Mouse (Mus musculus) embryonic facial prominence, embryonic 11.5 days (tissue): ENCODE measurements around the gene Kcnq1. TPM values are rescaled to one million over a fixed set of nuclear protein-coding genes. Genes with fewer than 3 reads are reported as not detected.

Experiments
- ATAC-seq: fragments of 200-750 bp; cut with Nextera tagmentation; replicated peaks from 2 replicates; pipeline ENCODE4 v1.8.0; 2017; ENCODE audit warnings: low read depth; ENCODE audit not compliant: insufficient number of reproducible peaks, low FRiP score, low TSS enrichment
- DNase-seq: peaks from one replicate; pipeline ENCODE4 v3.0.0-alpha.2; 2015; ENCODE audit warnings: low spot score
- H3K27ac ChIP-seq: fragments of 300-500 bp; sonication (generic); replicated peaks from 2 replicates; pipeline ENCODE4 v1.5.1; 2014; ENCODE audit warnings: mild to moderate bottlenecking, low read depth, low read length, control low read depth
- H3K27me3 ChIP-seq: fragments of 300-500 bp; sonication (generic); 2 replicates; pipeline ENCODE4 v1.6.1; 2014; ENCODE audit warnings: mild to moderate bottlenecking, low read length, moderate library complexity, mixed read lengths; ENCODE audit not compliant: control insufficient read depth, insufficient read depth
- H3K36me3 ChIP-seq: fragments of 300-500 bp; sonication (generic); replicated peaks from 2 replicates; pipeline ENCODE4 v1.6.1; 2014; ENCODE audit warnings: low read depth, mild to moderate bottlenecking, low read length, moderate library complexity, mixed read lengths; ENCODE audit not compliant: control insufficient read depth, insufficient read depth
- H3K4me1 ChIP-seq: fragments of 300-500 bp; sonication (generic); 2 replicates; pipeline ENCODE4 v1.6.1; 2014; ENCODE audit warnings: low read length, mixed read lengths; ENCODE audit not compliant: control insufficient read depth, insufficient read depth
- H3K4me2 ChIP-seq: fragments of 300-500 bp; sonication (generic); 2 replicates; pipeline ENCODE4 v1.6.1; 2014; ENCODE audit warnings: low read depth, mild to moderate bottlenecking, control low read depth, low read length, moderate library complexity
- H3K4me3 ChIP-seq: fragments of 300-500 bp; sonication (generic); 2 replicates; pipeline ENCODE4 v1.5.1; 2014; ENCODE audit warnings: low read depth, low read length, control low read depth
- H3K9ac ChIP-seq: fragments of 300-500 bp; sonication (generic); replicated peaks from 2 replicates; pipeline ENCODE4 v1.6.1; 2014; ENCODE audit warnings: mild to moderate bottlenecking, control low read depth, low read length
- H3K9me3 ChIP-seq: fragments of 300-500 bp; sonication (generic); replicated peaks from 2 replicates; pipeline ENCODE4 v1.6.1; 2016; ENCODE audit warnings: mild to moderate bottlenecking, low read length, inconsistent platforms, mixed read lengths; ENCODE audit not compliant: control insufficient read depth
- WGBS: fragments of 180-500 bp; shearing (Covaris S2); extraction: QIAGEN DNeasy Blood & Tissue Kit; methylation state at CpG from one replicate; pipeline ENCODE4 v1.1.7; 2014; 5-methylcytosine and 5-hydroxymethylcytosine counted together
- polyA plus RNA-seq: library from polyadenylated mRNA; unstranded; fragments of >200 nt; fragmentation: Nextera tagmentation; extraction: Ambion mirVana; gene quantifications from 2 replicates; pipeline ENCODE4 v1.2.1, GENCODE M21; 2014

Gene Kcnq1
- polyA plus RNA-seq, 1 experiment from 2014 or later, result 0.81 TPM

GRCm38 (mm10) chr7:143300681-143301080, 194.5 kb downstream of the Kcnq1 start:
- Histone ChIP-seq H3K4me1 (no peaks in the 10 kb centered on the region; the same call in 1 of the 2 replicates), H3K9ac (no peak overlapping the region), H3K36me3 (no peaks in the 10 kb centered on the region), H3K4me3 (no peak overlapping the region), H3K27ac (peak overlapping the region; percentile 60; the same call in 1 of the 2 replicates), H3K27me3 (no peaks in the 10 kb centered on the region), H3K4me2 (no peak overlapping the region), H3K9me3 (no peaks in the 10 kb centered on the region)
- DNase-seq (no peak), ATAC-seq (no peak)
- 87% methylated on average over 3 of the region's 3 CpGs for WGBS

- H3K4me1 ChIP-seq, result no peaks in the 10 kb centered on the region; the same call in 1 of the 2 replicates
- no peak for ATAC-seq
- H3K36me3 ChIP-seq, result no peaks in the 10 kb centered on the region
- 94% methylated on average over 7 of the region's 7 CpGs for WGBS
- DNase-seq, result no peak
- no peak overlapping the region for H3K4me3 ChIP-seq
- H3K9me3 ChIP-seq, result no peaks in the 10 kb centered on the region
- H3K27ac ChIP-seq, result no peak overlapping the region
- H3K9ac ChIP-seq, result no peak overlapping the region
- H3K4me2 ChIP-seq, result no peak overlapping the region
- H3K27me3 ChIP-seq, result no peaks in the 10 kb centered on the region
Measured at GRCm38 (mm10) chr7:143302156-143302555, 196.0 kb downstream of the Kcnq1 start.

- no peaks in the 10 kb centered on the region for H3K36me3 ChIP-seq
- H3K9me3 ChIP-seq, result no peaks in the 10 kb centered on the region
- no peaks in the 10 kb centered on the region; the same call in 1 of the 2 replicates for H3K4me1 ChIP-seq
- WGBS, result 75% methylated on average over 9 of the region's 9 CpGs
- no peak overlapping the region for H3K4me2 ChIP-seq
- H3K4me3 ChIP-seq, result no peak overlapping the region
- DNase-seq (no peak), ATAC-seq (no peak)
- no peaks in the 10 kb centered on the region for H3K27me3 ChIP-seq
- no peak overlapping the region for H3K9ac ChIP-seq
- H3K27ac ChIP-seq, result no peak overlapping the region
Measured at GRCm38 (mm10) chr7:143302593-143303238, 196.6 kb downstream of the Kcnq1 start.

- Histone ChIP-seq H3K27ac (no peak overlapping the region), H3K4me1 (no peaks in the 10 kb centered on the region; the same call in 1 of the 2 replicates)
- WGBS, result 91% methylated on average over 5 of the region's 5 CpGs
Measured at GRCm38 (mm10) chr7:143303557-143303956, 197.4 kb downstream of the Kcnq1 start.

GRCm38 (mm10) chr7:143305808-143306207, 199.6 kb downstream of the Kcnq1 start:
- peak; percentile 83 for DNase-seq
- peak; percentile 87 for ATAC-seq
- H3K9ac ChIP-seq, result no peak overlapping the region; the same call in 1 of the 2 replicates

More at GRCm38 (mm10) chr7:143303557-143303956, 197.4 kb downstream of the Kcnq1 start:
- DNase-seq, result no peak
- Histone ChIP-seq H3K36me3 (no peaks in the 10 kb centered on the region), H3K9me3 (no peaks in the 10 kb centered on the region), H3K4me3 (no peak overlapping the region), H3K27me3 (no peaks in the 10 kb centered on the region), H3K4me2 (no peak overlapping the region), H3K9ac (no peak overlapping the region)
- ATAC-seq, result no peak

GRCm38 (mm10) chr7:143308001-143308400, 201.8 kb downstream of the Kcnq1 start:
- Histone ChIP-seq H3K9ac (no peak overlapping the region), H3K4me2 (no peak overlapping the region), H3K4me3 (no peak overlapping the region), H3K36me3 (no peaks in the 10 kb centered on the region), H3K27me3 (no peaks in the 10 kb centered on the region), H3K4me1 (no peaks in the 10 kb centered on the region; the same call in 1 of the 2 replicates), H3K27ac (no peak overlapping the region), H3K9me3 (no peaks in the 10 kb centered on the region)
- ATAC-seq (no peak), DNase-seq (no peak)
- 95% methylated on average over 1 of the region's 1 CpGs for WGBS

More at GRCm38 (mm10) chr7:143305808-143306207, 199.6 kb downstream of the Kcnq1 start:
- H3K4me2 ChIP-seq, result no peak overlapping the region
- no peaks in the 10 kb centered on the region for H3K36me3 ChIP-seq
- no peaks in the 10 kb centered on the region for H3K9me3 ChIP-seq
- H3K4me3 ChIP-seq, result no peak overlapping the region
- 26% methylated on average over 10 of the region's 10 CpGs for WGBS
- no peaks in the 10 kb centered on the region for H3K27me3 ChIP-seq
- no peak overlapping the region for H3K27ac ChIP-seq
- H3K4me1 ChIP-seq, result no peaks in the 10 kb centered on the region; the same call in 1 of the 2 replicates

GRCm38 (mm10) chr7:143310311-143310710, 204.1 kb downstream of the Kcnq1 start:
- Histone ChIP-seq H3K27me3 (no peaks in the 10 kb centered on the region), H3K4me1 (no peaks in the 10 kb centered on the region; the same call in 1 of the 2 replicates), H3K9ac (no peak overlapping the region), H3K27ac (peak overlapping the region; percentile 70), H3K4me2 (no peak overlapping the region), H3K4me3 (no peak overlapping the region), H3K9me3 (no peaks in the 10 kb centered on the region), H3K36me3 (no peaks in the 10 kb centered on the region)
- 58% methylated on average over 3 of the region's 3 CpGs for WGBS
- no peak for ATAC-seq
- no peak for DNase-seq

- DNase-seq (peak; percentile 84), ATAC-seq (peak; percentile 69; the same call in 1 of the 2 replicates)
- no peaks in the 10 kb centered on the region for H3K9me3 ChIP-seq
- H3K4me1 ChIP-seq, result no peaks in the 10 kb centered on the region; the same call in 1 of the 2 replicates
- no peaks in the 10 kb centered on the region for H3K36me3 ChIP-seq
- no peak overlapping the region for H3K4me3 ChIP-seq
- no peak overlapping the region for H3K4me2 ChIP-seq
- WGBS, result 31% methylated on average over 8 of the region's 8 CpGs
- H3K27ac ChIP-seq, result peak overlapping the region; percentile 70
- no peak overlapping the region; the same call in 1 of the 2 replicates for H3K9ac ChIP-seq
- no peaks in the 10 kb centered on the region for H3K27me3 ChIP-seq
Measured at GRCm38 (mm10) chr7:143310847-143311246, 204.7 kb downstream of the Kcnq1 start.
